Mouse (Mus musculus): ENCODE results near the gene AI467606.

DNA sequence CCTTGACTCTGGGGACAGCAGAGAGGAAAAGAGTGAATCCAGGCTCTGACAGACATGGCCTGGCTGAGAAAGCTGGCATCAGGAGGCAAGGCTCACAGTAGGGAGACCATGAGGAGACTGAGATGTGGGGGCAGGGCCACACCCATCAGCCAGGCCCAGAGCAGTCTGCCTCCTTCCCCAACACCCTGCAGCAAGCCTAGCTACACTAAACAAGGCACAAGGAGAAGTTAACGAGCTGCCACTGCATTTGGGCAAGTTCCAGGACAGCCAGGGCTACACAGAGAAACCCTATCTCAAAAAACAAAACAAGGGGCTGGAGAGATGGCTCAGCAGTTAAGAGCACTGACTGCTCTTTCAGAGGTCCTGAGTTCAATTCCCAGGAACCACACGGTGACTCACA is 51.1 kb downstream of the AI467606 start:
- no peak for TF ChIP-seq POLR2AphosphoS2 (IDR thresholded peaks at IDR 0.05; ENCODE audit: insufficient read length, low read depth)
- no peak for TF ChIP-seq USF1 (IDR thresholded peaks at IDR 0.05; ENCODE audit: low read depth)
- TF ChIP-seq MAX (IDR thresholded peaks at IDR 0.05; ENCODE audit: low read depth), result no peak

All from myocyte (in vitro differentiated cells).